Mouse (Mus musculus) kidney, adult 18-20 months (tissue): Measurements from ENCODE around the gene Pex11b.
"Not testable (repeated sequence)": the region's sequence is repeated elsewhere in the genome, so short reads cannot be mapped to it uniquely, and the experiment has no call there.

Source experiments
- DNase-seq: peaks from one replicate; pipeline ENCODE4 v3.0.0; 2021

Gene Pex11b

GRCm38 (mm10) chr3:96629729-96630600 lies 5.2 kb upstream of the Pex11b start, which contains the start of gene Rbm8a:
Gene Rbm8a (plus strand): TSS chr3:96629933.
- peak; percentile 98 for DNase-seq

DNA sequence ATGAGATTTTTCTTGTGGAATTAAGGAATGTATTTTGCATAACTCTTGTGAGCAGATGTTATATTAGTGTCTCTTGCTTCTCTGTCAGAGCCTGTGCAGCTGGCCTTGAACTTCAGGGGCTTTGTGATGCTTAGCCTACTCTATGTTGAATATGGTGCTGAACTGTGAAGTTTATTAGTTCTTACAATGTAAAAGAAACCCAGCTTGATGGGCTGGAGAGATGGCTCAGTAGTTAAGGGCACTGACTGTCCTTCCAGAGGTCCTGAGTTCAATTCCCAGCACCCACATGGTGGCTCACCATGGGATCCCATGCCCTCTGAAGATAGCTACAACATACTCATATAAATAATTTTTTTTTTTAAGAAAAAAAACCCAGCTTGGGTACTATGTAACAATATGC lies 3.1 kb upstream of the Pex11b start:
- DNase-seq = no peak

DNA sequence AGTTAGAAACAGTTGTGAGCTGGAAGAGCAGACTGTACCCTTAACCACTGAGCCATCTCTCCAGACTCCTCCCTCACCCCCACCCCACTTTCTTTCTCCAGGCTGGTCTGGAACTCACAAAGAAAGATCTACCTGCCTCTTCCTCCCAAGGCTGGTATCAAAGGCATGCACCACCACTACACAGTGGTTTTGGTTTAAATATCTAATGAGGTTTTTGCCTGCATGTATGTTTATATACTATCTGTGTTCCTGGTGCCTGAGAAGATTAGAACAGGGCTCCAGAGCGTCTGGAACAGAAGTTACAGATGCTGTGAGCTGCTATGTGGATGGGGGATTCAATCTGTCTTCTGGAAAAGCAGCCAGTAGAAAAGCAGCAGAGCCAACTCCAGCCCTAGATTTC lies 1.2 kb upstream of the Pex11b start:
- no peak for DNase-seq

- no peak for DNase-seq
These were observed 730 bp downstream of the Pex11b start for GRCm38 (mm10) chr3:96635906-96636305.

DNA sequence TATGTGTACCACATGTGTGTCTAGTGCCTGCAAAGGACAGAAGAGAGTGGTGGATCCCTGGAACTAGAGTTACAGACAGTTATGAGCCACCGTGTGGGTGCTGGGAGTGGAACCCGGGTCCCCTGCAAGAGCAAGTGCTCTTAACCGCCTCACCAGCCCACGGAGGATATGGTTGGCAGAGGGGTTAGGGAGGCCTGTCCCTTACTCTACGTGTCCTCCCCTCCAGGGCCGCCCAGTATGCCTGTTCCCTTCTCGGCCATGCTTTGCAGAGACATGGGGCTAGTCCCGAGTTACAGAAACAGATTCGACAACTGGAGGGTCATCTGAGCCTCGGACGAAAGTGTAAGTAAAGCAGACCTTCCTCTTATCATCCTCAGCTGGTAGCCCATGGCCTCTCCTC lies 1.3 kb downstream of the Pex11b start:
- no peak for DNase-seq

DNA sequence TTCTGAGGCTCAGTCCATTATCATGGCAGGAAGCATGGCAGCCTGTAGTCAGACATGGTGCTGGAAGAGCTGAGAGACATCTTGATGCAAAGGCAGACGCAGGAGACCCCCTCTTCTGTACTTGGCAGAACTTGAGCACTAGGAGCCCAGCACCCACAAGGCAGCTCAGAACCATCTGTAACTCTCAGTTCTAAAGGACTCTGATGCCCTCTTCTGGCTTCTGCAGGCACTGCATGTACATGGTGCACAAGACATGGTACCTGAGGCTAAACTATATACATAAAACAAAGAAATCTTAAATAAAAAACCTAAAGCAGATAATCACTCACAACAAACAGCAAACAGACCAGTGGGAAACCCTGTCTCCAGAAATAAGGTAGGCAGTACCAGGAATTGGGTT lies 4.0 kb downstream of the Pex11b start:
- peak; percentile 79 for DNase-seq

- DNase-seq = peak; percentile 34
These were observed 10.0 kb downstream of the Pex11b start, which contains the start of gene Itga10 for GRCm38 (mm10) chr3:96645018-96645649. Gene Itga10 (plus strand): TSS chr3:96645584.

DNA sequence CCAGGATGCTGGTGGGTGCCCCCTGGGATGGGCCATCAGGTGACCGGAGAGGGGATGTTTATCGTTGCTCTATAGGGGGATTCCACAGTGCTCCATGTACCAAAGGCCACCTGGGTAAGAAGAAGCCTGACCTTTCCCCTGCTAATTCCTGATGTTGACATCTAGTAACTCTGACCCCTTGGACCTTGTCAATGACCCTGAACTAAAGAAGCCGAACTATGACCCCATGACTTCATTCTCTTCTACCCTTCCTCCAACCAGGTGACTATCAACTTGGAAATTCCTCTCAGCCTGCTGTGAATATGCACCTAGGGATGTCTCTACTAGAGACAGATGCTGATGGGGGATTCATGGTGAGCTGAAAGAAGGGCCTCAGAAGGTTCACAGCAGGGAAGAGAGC lies 12.2 kb downstream of the Pex11b start:
- DNase-seq = no peak

DNA sequence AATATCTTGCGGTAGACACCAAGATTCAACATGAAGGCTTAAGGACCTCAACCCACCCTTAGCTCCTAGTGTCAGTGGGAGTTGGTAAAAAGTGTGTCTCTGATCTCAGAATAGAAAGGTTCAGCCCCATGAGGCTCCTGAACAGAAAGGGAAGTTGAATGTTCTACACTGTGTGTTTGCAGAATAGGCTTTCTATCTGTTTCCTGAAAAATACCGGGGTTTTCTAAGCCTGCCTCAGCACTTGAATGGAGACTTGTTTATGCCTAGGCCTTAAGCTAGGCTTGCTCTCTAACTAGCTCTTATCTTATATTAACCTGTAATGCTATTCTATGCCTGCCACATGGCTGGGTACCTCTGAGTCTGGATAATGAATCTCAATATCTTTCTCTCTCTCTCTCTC lies 25.7 kb downstream of the Pex11b start:
- no peak for DNase-seq

DNA sequence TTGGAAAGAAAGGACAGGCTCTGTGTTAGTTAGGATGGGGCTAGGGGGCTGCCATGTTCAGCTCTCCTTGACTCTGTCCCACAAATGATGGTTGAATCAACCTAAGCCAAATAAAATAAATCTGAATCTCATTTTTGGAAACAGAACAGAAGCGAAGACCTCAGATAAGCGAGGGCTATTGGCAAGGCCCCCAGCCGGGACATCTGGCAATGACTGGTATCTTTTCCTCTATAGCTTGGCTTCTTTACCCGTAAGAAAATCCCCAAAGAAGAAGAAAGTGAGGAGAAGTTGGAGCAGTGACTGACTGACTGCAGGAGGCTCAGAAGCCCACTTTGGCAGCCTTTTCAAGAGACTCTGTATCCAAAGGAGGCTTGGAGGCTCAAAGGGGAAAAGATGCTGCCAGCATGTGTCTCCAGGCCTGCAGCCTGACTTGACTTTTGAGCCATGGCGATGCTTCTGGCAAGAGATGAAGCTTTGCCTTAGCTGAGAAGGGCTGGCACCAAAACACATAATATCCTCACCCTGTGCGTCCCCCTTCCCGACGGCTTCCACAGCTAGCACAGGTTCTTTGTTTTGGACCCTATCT lies 27.6 kb downstream of the Pex11b start:
- DNase-seq = no peak

DNA sequence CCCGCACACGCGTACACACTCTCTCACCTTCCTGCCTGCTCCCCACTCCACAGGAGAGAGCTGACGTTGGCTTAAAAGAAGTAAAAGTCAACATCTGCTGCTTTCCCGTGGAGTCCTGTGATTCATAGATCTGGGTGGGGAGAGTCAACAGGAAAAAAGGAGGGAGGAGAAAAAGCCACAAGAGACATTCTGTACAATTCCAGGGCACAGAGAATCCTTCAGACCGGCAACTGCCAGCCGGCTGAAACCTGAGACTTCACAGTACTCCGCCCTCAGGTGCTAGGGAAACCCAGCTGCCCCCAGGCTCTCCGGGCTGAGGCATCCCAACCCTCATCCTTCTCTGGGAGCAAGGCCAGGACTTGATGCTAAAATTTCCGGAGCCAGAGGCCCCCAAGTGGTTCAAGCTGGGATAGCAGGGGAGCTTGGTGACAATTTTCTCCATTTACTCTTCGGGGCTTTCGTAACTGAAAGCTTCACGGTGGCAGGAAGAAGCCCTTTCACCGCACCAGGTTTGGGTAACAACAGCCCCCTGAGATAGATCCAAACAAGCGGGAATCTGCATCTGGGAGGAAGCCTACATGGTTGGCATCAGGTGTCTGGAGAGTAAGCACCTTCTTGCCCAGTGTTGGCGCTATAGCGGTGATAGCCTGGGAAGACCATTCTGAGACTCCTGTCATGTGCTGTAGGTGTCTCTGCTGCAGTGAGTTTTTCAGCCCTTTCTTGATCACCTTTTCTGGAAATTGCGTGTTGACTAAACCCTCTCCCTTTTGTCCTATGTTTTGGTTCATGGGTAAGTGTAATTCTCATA lies 28.5 kb downstream of the Pex11b start:
- peak; percentile 86 for DNase-seq

- not testable (repeated sequence) for DNase-seq
These were observed 30.7 kb downstream of the Pex11b start for GRCm38 (mm10) chr3:96665732-96666363.

GRCm38 (mm10) chr3:96666916-96667315 lies 31.7 kb downstream of the Pex11b start:
- DNase-seq = peak; percentile 38

GRCm38 (mm10) chr3:96667316-96667715 lies 32.1 kb downstream of the Pex11b start:
- peak; percentile 46 for DNase-seq

DNA sequence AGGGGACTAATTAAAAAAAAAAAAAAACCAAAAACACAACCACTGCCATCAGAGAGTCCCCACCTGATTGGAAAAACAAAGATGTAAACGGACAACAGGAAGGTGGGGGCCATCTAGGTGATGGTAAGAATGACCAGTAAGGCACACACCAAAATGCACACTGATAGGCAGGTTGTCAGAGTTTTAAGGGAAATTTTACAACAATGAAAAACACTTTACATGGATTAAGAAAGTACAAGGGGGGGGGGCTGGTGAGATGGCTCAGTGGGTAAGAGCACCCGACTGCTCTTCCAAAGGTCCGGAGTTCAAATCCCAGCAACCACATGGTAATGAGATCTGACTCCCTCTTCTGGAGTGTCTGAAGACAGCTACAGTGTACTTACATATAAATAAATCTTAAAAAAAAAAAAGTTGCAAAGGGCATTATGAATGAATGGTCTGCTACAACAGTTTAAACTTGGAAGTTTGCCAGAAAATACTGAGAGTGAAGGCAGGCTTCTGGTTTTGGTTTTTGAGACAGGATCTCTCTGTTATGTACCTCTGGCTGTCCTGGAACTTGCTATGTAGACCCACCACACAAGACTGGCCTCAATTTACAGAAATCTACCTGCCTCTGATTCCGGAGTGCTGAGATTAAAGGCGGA lies 33.4 kb downstream of the Pex11b start:
- DNase-seq = no peak

GRCm38 (mm10) chr3:96669727-96670468 lies 34.7 kb downstream of the Pex11b start, which contains the start of gene Ankrd35:
Gene Ankrd35 (plus strand): TSS chr3:96670131.
- DNase-seq = peak; percentile 81

GRCm38 (mm10) chr3:96671519-96671918 lies 36.3 kb downstream of the Pex11b start:
- DNase-seq = no peak

DNA sequence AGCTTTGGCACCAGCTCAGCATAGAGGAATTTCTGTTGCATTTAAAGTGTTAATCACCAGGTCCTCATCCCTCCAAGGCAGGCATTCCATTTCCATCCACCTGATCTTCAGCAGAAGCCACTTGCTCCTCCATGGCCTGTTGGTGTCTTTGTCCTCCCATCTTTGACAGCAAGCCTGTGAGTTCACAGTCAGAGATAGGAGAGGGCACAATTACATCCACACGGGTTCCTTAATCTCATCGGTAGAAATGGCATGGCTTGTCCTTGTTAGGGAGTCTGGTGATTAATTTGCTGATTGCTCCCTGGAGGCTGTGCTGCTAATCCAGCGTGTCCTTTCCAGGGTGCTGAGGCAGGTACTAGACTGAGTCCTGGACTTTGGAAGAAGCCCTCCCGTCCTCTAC lies 38.3 kb downstream of the Pex11b start:
- DNase-seq = no peak

DNA sequence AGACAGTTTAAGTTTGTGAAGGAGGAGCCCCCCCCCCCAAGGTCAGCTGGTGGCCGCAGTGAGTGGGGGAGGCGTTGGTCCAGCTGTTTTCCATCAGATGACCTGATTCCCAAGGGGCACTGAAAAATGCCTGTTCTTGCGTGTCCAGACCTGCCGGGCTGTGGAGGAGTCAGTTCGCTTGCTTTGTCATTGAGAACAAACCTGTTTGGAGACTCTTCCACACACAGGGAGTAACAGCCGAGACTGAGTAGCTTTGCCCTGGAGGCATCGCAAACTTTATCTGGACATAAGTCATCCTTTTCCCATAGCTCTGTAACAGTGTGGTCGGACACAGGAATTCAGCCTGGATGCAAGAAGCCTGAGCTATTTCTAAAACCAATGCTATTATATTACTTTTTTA lies 39.3 kb downstream of the Pex11b start:
- DNase-seq = no peak

GRCm38 (mm10) chr3:96675171-96675570 lies 40.0 kb downstream of the Pex11b start:
- no peak for DNase-seq

GRCm38 (mm10) chr3:96675690-96676089 lies 40.5 kb downstream of the Pex11b start:
- no peak for DNase-seq
